In genomic region chr12:84771981-84772520, GRCm38 (mm10) we compare ENCODE assay signal across 8 mouse cellular contexts. TPM values are rescaled to one million over a fixed set of nuclear protein-coding genes. Genes with fewer than 3 reads are reported as not detected.
A peak's percentile ranks its signal among the peaks of the same experiment; 100 is the strongest.
DNase-seq lines count a peak whose midpoint lies in the region; ATAC-seq lines count a peak whose summit lies in the region.

No protein-coding gene starts in this region.

- H3K9me3 ChIP-seq in heart, embryonic 13.5 days, result no peaks in the 10 kb centered on the region
- no peaks in the 10 kb centered on the region for H3K9me3 ChIP-seq in hindbrain, embryonic 10.5 days
- no peaks in the 10 kb centered on the region for H3K9me3 ChIP-seq in midbrain, embryonic 13.5 days

- DNase-seq in heart, adult 8-10 months (ENCODE audit: low spot score), result no peak
- DNase-seq in MN1 (ENCODE audit: low spot score), result peak; percentile 33
- peak; percentile 47 for DNase-seq in hindbrain, embryonic 10.5 days (ENCODE audit: low spot score)
- no peak for DNase-seq in cerebellum, adult 9-11 months
- no peak for DNase-seq in Muller cell, postnatal 12 days (ENCODE audit: inconsistent ontology term)

- H3K27ac ChIP-seq in heart, embryonic 13.5 days (replicated peaks), result peak overlapping the region; percentile 96
- peak overlapping the region; percentile 96 for H3K27ac ChIP-seq in hindbrain, embryonic 10.5 days
- H3K27ac ChIP-seq in midbrain, embryonic 13.5 days, result peak overlapping the region; percentile 90

- H3K4me1 ChIP-seq in heart, embryonic 13.5 days, result peaks cover 30% of the 10 kb centered on the region
- peaks cover 40% of the 10 kb centered on the region for H3K4me1 ChIP-seq in hindbrain, embryonic 10.5 days (replicated peaks)
- H3K4me1 ChIP-seq in midbrain, embryonic 13.5 days (replicated peaks), result peaks cover 52% of the 10 kb centered on the region

- 7% methylated on average over 10 of the region's 10 CpGs for WGBS in heart, embryonic 13.5 days
- 5% methylated on average over 10 of the region's 10 CpGs for WGBS in hindbrain, embryonic 10.5 days
- under 1% methylated on average over 10 of the region's 10 CpGs for WGBS in midbrain, embryonic 13.5 days

- H3K27me3 ChIP-seq in heart, embryonic 13.5 days (replicated peaks), result no peaks in the 10 kb centered on the region
- no peaks in the 10 kb centered on the region for H3K27me3 ChIP-seq in hindbrain, embryonic 10.5 days (ENCODE audit: insufficient read depth, poor library complexity, severe bottlenecking)
- no peaks in the 10 kb centered on the region for H3K27me3 ChIP-seq in midbrain, embryonic 13.5 days

- H3K9ac ChIP-seq in heart, embryonic 13.5 days, result peak overlapping the region; percentile 90
- H3K9ac ChIP-seq in midbrain, embryonic 13.5 days (replicated peaks), result peak overlapping the region; percentile 74

- peak overlapping the region; percentile 76 for H3K4me2 ChIP-seq in heart, embryonic 13.5 days
- H3K4me2 ChIP-seq in midbrain, embryonic 13.5 days (replicated peaks), result peak overlapping the region; percentile 63

- peaks cover 30% of the 10 kb centered on the region for H3K36me3 ChIP-seq in heart, embryonic 13.5 days
- H3K36me3 ChIP-seq in hindbrain, embryonic 10.5 days, result peaks cover 46% of the 10 kb centered on the region
- peaks cover 5% of the 10 kb centered on the region for H3K36me3 ChIP-seq in midbrain, embryonic 13.5 days

- peak overlapping the region; percentile 80 for H3K4me3 ChIP-seq in heart, embryonic 13.5 days
- peak overlapping the region; percentile 86 for H3K4me3 ChIP-seq in hindbrain, embryonic 10.5 days
- H3K4me3 ChIP-seq in midbrain, embryonic 13.5 days (replicated peaks), result peak overlapping the region; percentile 69

- ATAC-seq in heart, embryonic 13.5 days (ENCODE audit: extremely low read depth, insufficient number of reproducible peaks, low FRiP score, low TSS enrichment), result no peak
- no peak for ATAC-seq in midbrain, embryonic 13.5 days
- no peak for ATAC-seq in monocyte, adult 5-6 weeks (replicated peaks; ENCODE audit: insufficient number of reproducible peaks, low FRiP score, low TSS enrichment, poor library complexity, severe bottlenecking)

RNA-seq across cellular contexts. Expression of gene Npc2, which starts 0.9 kb away (rescaled TPM):
- polyA plus RNA-seq in heart, embryonic 13.5 days (2015; fragmentation: Nextera tagmentation; extraction: Ambion mirVana), result 55.8 and 60.1 TPM in 2 replicates
- 10 to 100 TPM; 26.1 to 29.6 (median 26.9) TPM for total RNA-seq in heart, adult 8-10 months (2022)
- polyA plus RNA-seq in hindbrain, embryonic 10.5 days (2016; fragmentation: Nextera tagmentation; extraction: Ambion mirVana), result 77.2 and 89.0 TPM in 2 replicates
- polyA plus RNA-seq in midbrain, embryonic 13.5 days (2015; fragmentation: Nextera tagmentation; extraction: Ambion mirVana), result 78.8 and 87.8 TPM in 2 replicates
- 69.6 to 85.5 TPM (median 78.1 TPM) in 3 replicates for total RNA-seq in monocyte, adult 5-6 weeks (2017)

RNA-seq across cellular contexts. Expression of gene Isca2, which starts 1.0 kb away (rescaled TPM):
- polyA plus RNA-seq in heart, embryonic 13.5 days (2015; fragmentation: Nextera tagmentation; extraction: Ambion mirVana), result 133 and 148 TPM in 2 replicates
- 100 to 1,000 TPM in 1 of 4 experiments, 10 to 100 TPM in 3; 89.1 to 116 (median 94.9) TPM for total RNA-seq in heart, adult 8-10 months (2022)
- 160 and 181 TPM in 2 replicates for polyA plus RNA-seq in hindbrain, embryonic 10.5 days (2016; fragmentation: Nextera tagmentation; extraction: Ambion mirVana)
- 160 and 167 TPM in 2 replicates for polyA plus RNA-seq in midbrain, embryonic 13.5 days (2015; fragmentation: Nextera tagmentation; extraction: Ambion mirVana)
- total RNA-seq in monocyte, adult 5-6 weeks (2017), result 25.3 to 50.1 TPM (median 44.7 TPM) in 3 replicates

Comparison
In these comparisons a context has a peak if more than half of its experiments do, and no peak if none do; other contexts are left out.
1. DNase-seq: peak in MN1 (single experiment) and hindbrain, embryonic 10.5 days (single experiment); none in heart, adult 8-10 months (single experiment), cerebellum, adult 9-11 months (single experiment) and Muller cell, postnatal 12 days (single experiment).
2. Peak in every context shown above with its lines, with median percentiles within 50 percentile points of each other: H3K27ac ChIP-seq and H3K4me3 ChIP-seq.